Mouse (Mus musculus) lung, embryonic 15.5 days (tissue): ENCODE data around the gene Calm3. TPM values are rescaled to one million over a fixed set of nuclear protein-coding genes. Genes with fewer than 3 reads are reported as not detected.
"Not testable (repeated sequence)": the region's sequence is repeated elsewhere in the genome, so short reads cannot be mapped to it uniquely, and the experiment has no call there.

ENCODE experiments used
- ATAC-seq: fragments of 200-750 bp; cut with Nextera tagmentation; 2 replicates; pipeline ENCODE4 v1.8.0; 2017; ENCODE audit warnings: moderate number of reproducible peaks, borderline replicate concordance; ENCODE audit not compliant: low FRiP score, low TSS enrichment; ENCODE audit errors: extremely low read depth
- H3K27ac ChIP-seq: fragments of 300-500 bp; sonication (generic); 2 replicates; pipeline ENCODE4 v1.5.1; 2015; ENCODE audit warnings: moderate library complexity, mild to moderate bottlenecking, inconsistent platforms
- H3K27me3 ChIP-seq: fragments of 300-500 bp; sonication (generic); 2 replicates; pipeline ENCODE4 v1.6.1; 2015; ENCODE audit warnings: inconsistent platforms
- H3K36me3 ChIP-seq: fragments of 300-500 bp; sonication (generic); 2 replicates; pipeline ENCODE4 v1.6.1; 2015; ENCODE audit warnings: inconsistent platforms
- H3K4me1 ChIP-seq: fragments of 300-500 bp; sonication (generic); 2 replicates; pipeline ENCODE4 v1.6.1; 2015; ENCODE audit warnings: inconsistent platforms
- H3K4me2 ChIP-seq: fragments of 300-500 bp; sonication (generic); 2 replicates; pipeline ENCODE4 v1.6.1; 2015; ENCODE audit warnings: inconsistent platforms, mild to moderate bottlenecking, moderate library complexity
- H3K4me3 ChIP-seq: fragments of 300-500 bp; sonication (generic); 2 replicates; pipeline ENCODE4 v1.5.1; 2015; ENCODE audit warnings: mild to moderate bottlenecking, inconsistent platforms
- H3K9ac ChIP-seq: fragments of 300-500 bp; sonication (generic); 2 replicates; pipeline ENCODE4 v1.6.1; 2015; ENCODE audit warnings: inconsistent platforms
- H3K9me3 ChIP-seq: fragments of 300-500 bp; sonication (generic); 2 replicates; pipeline ENCODE4 v1.6.1; 2016; ENCODE audit warnings: inconsistent platforms
- WGBS: fragments of 180-500 bp; shearing (Covaris S2); methylation state at CpG from one replicate; pipeline ENCODE4 v1.1.7; 2015; 5-methylcytosine and 5-hydroxymethylcytosine counted together
- polyA plus RNA-seq: library from polyadenylated mRNA; unstranded; fragments of >200 nt; fragmentation: Nextera tagmentation; extraction: Ambion mirVana; gene quantifications from 2 replicates; pipeline ENCODE4 v1.2.1, GENCODE M21; 2015

Calm3 gene
- polyA plus RNA-seq: 101 and 104 TPM in 2 replicates

GRCm38 (mm10) chr7:16924037-16924834, at the start of gene Calm3:
Gene Calm3 (minus strand): TSS chr7:16924114.
- no peaks in the 10 kb centered on the region for H3K27me3 ChIP-seq
- 2% methylated on average over 64 of the region's 64 CpGs for WGBS
- peak within 1 kb of the TSS; percentile 66 for H3K4me2 ChIP-seq
- H3K36me3 ChIP-seq: peaks cover 12% of the 10 kb centered on the region
- peaks cover 35% of the 10 kb centered on the region for H3K4me1 ChIP-seq
- H3K4me3 ChIP-seq: peak within 1 kb of the TSS; percentile 92
- peak within 1 kb of the TSS; percentile 95 for H3K27ac ChIP-seq
- ATAC-seq: peak; percentile 93
- no peaks in the 10 kb centered on the region for H3K9me3 ChIP-seq
- peak within 1 kb of the TSS; percentile 99 for H3K9ac ChIP-seq

GRCm38 (mm10) chr7:16971160-16971559, 47.2 kb upstream of the Calm3 start:
- Histone ChIP-seq H3K4me2 (no peak overlapping the region), H3K9me3 (no peaks in the 10 kb centered on the region), H3K27me3 (no peaks in the 10 kb centered on the region), H3K9ac (no peak overlapping the region), H3K4me1 (peaks cover 15% of the 10 kb centered on the region), H3K27ac (no peak overlapping the region), H3K36me3 (no peaks in the 10 kb centered on the region), H3K4me3 (no peak overlapping the region)
- no peak for ATAC-seq
- WGBS: 58% methylated on average over 3 of the region's 3 CpGs

- Histone ChIP-seq H3K4me2 (no peak overlapping the region), H3K9me3 (no peaks in the 10 kb centered on the region), H3K9ac (no peak overlapping the region), H3K4me3 (no peak overlapping the region), H3K36me3 (no peaks in the 10 kb centered on the region), H3K27ac (no peak overlapping the region), H3K27me3 (no peaks in the 10 kb centered on the region), H3K4me1 (no peaks in the 10 kb centered on the region)
- 80% methylated on average over 6 of the region's 6 CpGs for WGBS
- no peak for ATAC-seq
These were observed 44.5 kb upstream of the Calm3 start for GRCm38 (mm10) chr7:16968414-16968813.

GRCm38 (mm10) chr7:16961678-16962077, 37.8 kb upstream of the Calm3 start:
- H3K4me2 ChIP-seq: no peak overlapping the region
- H3K9me3 ChIP-seq: no peaks in the 10 kb centered on the region
- ATAC-seq: no peak
- no peaks in the 10 kb centered on the region; the same call in 1 of the 2 replicates for H3K27me3 ChIP-seq
- 62% methylated on average over 5 of the region's 5 CpGs for WGBS
- H3K9ac ChIP-seq: no peak overlapping the region
- H3K4me3 ChIP-seq: no peak overlapping the region
- no peaks in the 10 kb centered on the region for H3K36me3 ChIP-seq
- H3K27ac ChIP-seq: no peak overlapping the region
- H3K4me1 ChIP-seq: no peaks in the 10 kb centered on the region

- Histone ChIP-seq H3K27ac (no peak within 1 kb of the TSS), H3K4me2 (no peak within 1 kb of the TSS), H3K4me3 (no peak within 1 kb of the TSS), H3K4me1 (no peaks in the 10 kb centered on the region), H3K9ac (no peak within 1 kb of the TSS), H3K27me3 (no peaks in the 10 kb centered on the region; the same call in 1 of the 2 replicates), H3K9me3 (no peaks in the 10 kb centered on the region), H3K36me3 (no peaks in the 10 kb centered on the region)
- peak; percentile 55; the same call in 1 of the 2 replicates for ATAC-seq
- WGBS: 19% methylated on average over 17 of the region's 17 CpGs
These were observed 35.7 kb upstream of the Calm3 start, which contains the start of gene Pnmal1 for GRCm38 (mm10) chr7:16959539-16960187. Gene Pnmal1 (plus strand): TSS chr7:16959679.

GRCm38 (mm10) chr7:16956410-16957265, 32.7 kb upstream of the Calm3 start:
- 62% methylated on average over 15 of the region's 15 CpGs for WGBS

GRCm38 (mm10) chr7:16955712-16956111, 31.8 kb upstream of the Calm3 start:
- ATAC-seq: no peak
- no peaks in the 10 kb centered on the region for H3K9me3 ChIP-seq
- H3K4me1 ChIP-seq: peaks cover 3% of the 10 kb centered on the region; the same call in 1 of the 2 replicates
- H3K27ac ChIP-seq: no peak overlapping the region
- no peaks in the 10 kb centered on the region for H3K36me3 ChIP-seq
- H3K9ac ChIP-seq: no peak overlapping the region
- H3K4me2 ChIP-seq: no peak overlapping the region
- WGBS: 70% methylated on average over 4 of the region's 4 CpGs
- no peaks in the 10 kb centered on the region; the same call in 1 of the 2 replicates for H3K27me3 ChIP-seq
- no peak overlapping the region for H3K4me3 ChIP-seq

More at GRCm38 (mm10) chr7:16956410-16957265, 32.7 kb upstream of the Calm3 start:
- Histone ChIP-seq H3K4me2 (no peak overlapping the region), H3K27me3 (no peaks in the 10 kb centered on the region; the same call in 1 of the 2 replicates), H3K9me3 (no peaks in the 10 kb centered on the region), H3K4me1 (no peaks in the 10 kb centered on the region), H3K36me3 (no peaks in the 10 kb centered on the region), H3K27ac (no peak overlapping the region), H3K9ac (no peak overlapping the region), H3K4me3 (no peak overlapping the region)
- no peak for ATAC-seq

- H3K4me3 ChIP-seq, H3K27ac ChIP-seq, H3K4me2 ChIP-seq, H3K36me3 ChIP-seq, H3K9ac ChIP-seq, H3K9me3 ChIP-seq, ATAC-seq: not testable (repeated sequence)
- H3K4me1 ChIP-seq: peaks cover 18% of the 10 kb centered on the region
- 55% methylated on average over 2 of the region's 2 CpGs for WGBS
- peaks cover 13% of the 10 kb centered on the region for H3K27me3 ChIP-seq
These were observed 29.9 kb upstream of the Calm3 start for GRCm38 (mm10) chr7:16953776-16954175.

GRCm38 (mm10) chr7:16950861-16951635, 27.1 kb upstream of the Calm3 start:
- peak; percentile 66; the same call in 1 of the 2 replicates for ATAC-seq
- Histone ChIP-seq H3K36me3 (no peaks in the 10 kb centered on the region), H3K4me1 (peaks cover 45% of the 10 kb centered on the region), H3K4me3 (no peak overlapping the region), H3K9ac (no peak overlapping the region), H3K27ac (no peak overlapping the region), H3K9me3 (no peaks in the 10 kb centered on the region), H3K4me2 (peak overlapping the region; percentile 33; the same call in 1 of the 2 replicates), H3K27me3 (peaks cover 37% of the 10 kb centered on the region)
- WGBS: 20% methylated on average over 18 of the region's 18 CpGs

- H3K4me1 ChIP-seq: peaks cover 54% of the 10 kb centered on the region
- peak overlapping the region; percentile 29 for H3K4me3 ChIP-seq
- WGBS: 10% methylated on average over 28 of the region's 29 CpGs
- no peak overlapping the region for H3K27ac ChIP-seq
- peak; percentile 27; the same call in 1 of the 2 replicates for ATAC-seq
- peak overlapping the region; percentile 29; the same call in 1 of the 2 replicates for H3K9ac ChIP-seq
- no peaks in the 10 kb centered on the region for H3K9me3 ChIP-seq
- H3K4me2 ChIP-seq: peak overlapping the region; percentile 61
- no peaks in the 10 kb centered on the region for H3K36me3 ChIP-seq
- peaks cover 45% of the 10 kb centered on the region for H3K27me3 ChIP-seq
These were observed 26.3 kb upstream of the Calm3 start for GRCm38 (mm10) chr7:16949908-16950841.
